Mouse (Mus musculus) common myeloid progenitor, adult 5-6 weeks (primary cell): ENCODE results near the gene Dlg2. TPM values are rescaled to one million over a fixed set of nuclear protein-coding genes. Genes with fewer than 3 reads are reported as not detected.

ENCODE experiments used
- ATAC-seq: replicated peaks from 2 replicates; pipeline ENCODE4 v1.8.0; 2016; ENCODE audit warnings: low read depth, mild to moderate bottlenecking, moderate TSS enrichment, inconsistent platforms; ENCODE audit not compliant: poor library complexity, severe bottlenecking
- total RNA-seq: library from RNA; stranded (forward); fragments of 200-1000, 187-1606 nt; gene quantifications from 2 replicates; pipeline ENCODE4 v1.2.3, GENCODE M21; 2017

Dlg2 gene
- total RNA-seq, 1 experiment from 2014 or later: 1.6 TPM

- ATAC-seq: no peak
Observed at GRCm38 (mm10) chr7:91218321-91218987, 742.0 kb downstream of the Dlg2 start.

- peak; percentile 95 for ATAC-seq
Observed at GRCm38 (mm10) chr7:91226442-91226841, 750.0 kb downstream of the Dlg2 start.

- no peak for ATAC-seq
Observed at GRCm38 (mm10) chr7:91241718-91242117, 765.2 kb downstream of the Dlg2 start.

GRCm38 (mm10) chr7:91261672-91262030, 785.2 kb downstream of the Dlg2 start:
- no peak for ATAC-seq

- ATAC-seq: 0 out of 2 replicates have a peak, but pooled peaks have one; percentile 29
Observed at GRCm38 (mm10) chr7:91262031-91262951, 785.8 kb downstream of the Dlg2 start.

- no peak for ATAC-seq
Observed at GRCm38 (mm10) chr7:91262998-91263397, 786.5 kb downstream of the Dlg2 start.

GRCm38 (mm10) chr7:91267764-91268163, 791.3 kb downstream of the Dlg2 start:
- no peak for ATAC-seq

GRCm38 (mm10) chr7:91284167-91284566, 807.7 kb downstream of the Dlg2 start:
- no peak for ATAC-seq

- no peak for ATAC-seq
Observed at GRCm38 (mm10) chr7:91288324-91288723, 811.9 kb downstream of the Dlg2 start.

- no peak for ATAC-seq
Observed at GRCm38 (mm10) chr7:91296127-91296526, 819.7 kb downstream of the Dlg2 start.

- ATAC-seq: no peak
Observed at GRCm38 (mm10) chr7:91311177-91311576, 834.7 kb downstream of the Dlg2 start.

- no peak for ATAC-seq
Observed at GRCm38 (mm10) chr7:91345073-91345472, 868.6 kb downstream of the Dlg2 start.

GRCm38 (mm10) chr7:91369821-91370321, 893.4 kb downstream of the Dlg2 start:
- ATAC-seq: no peak

- no peak for ATAC-seq
Observed at GRCm38 (mm10) chr7:91382281-91382680, 905.8 kb downstream of the Dlg2 start.

- ATAC-seq: no peak
Observed at GRCm38 (mm10) chr7:91383873-91384272, 907.4 kb downstream of the Dlg2 start.

- no peak for ATAC-seq
Observed at GRCm38 (mm10) chr7:91389272-91389671, 912.8 kb downstream of the Dlg2 start.

- no peak for ATAC-seq
Observed at GRCm38 (mm10) chr7:91397827-91398226, 921.4 kb downstream of the Dlg2 start.

- ATAC-seq: no peak
Observed at GRCm38 (mm10) chr7:91412109-91412508, 935.6 kb downstream of the Dlg2 start.

GRCm38 (mm10) chr7:91414150-91414549, 937.7 kb downstream of the Dlg2 start:
- ATAC-seq: no peak

- ATAC-seq: no peak
Observed at GRCm38 (mm10) chr7:91414749-91415148, 938.3 kb downstream of the Dlg2 start.

GRCm38 (mm10) chr7:91420215-91420614, 943.7 kb downstream of the Dlg2 start:
- ATAC-seq: no peak
